Mouse (Mus musculus) heart, adult 8-10 months (tissue): Measurements from ENCODE around the gene Sectm1a. TPM values are rescaled to one million over a fixed set of nuclear protein-coding genes. Genes with fewer than 3 reads are reported as not detected.
"Not testable (repeated sequence)": the region's sequence is repeated elsewhere in the genome, so short reads cannot be mapped to it uniquely, and the experiment has no call there.

Experiments
- DNase-seq: peaks from one replicate; pipeline ENCODE4 v3.0.0; 2022; ENCODE audit warnings: low spot score
- total RNA-seq, 4 experiments: library from RNA; stranded (reverse); gene quantifications; 2 replicates each; pipeline ENCODE4 v1.2.4; 2022

The Sectm1a gene
- total RNA-seq, 4 experiments from 2014 or later, result not detected

- DNase-seq, result no peak
These were observed 33.1 kb downstream of the Sectm1a start for GRCm38 (mm10) chr11:121047826-121048399.

- DNase-seq, result no peak
These were observed 35.7 kb downstream of the Sectm1a start for GRCm38 (mm10) chr11:121045286-121045685.

GRCm38 (mm10) chr11:121043025-121043424, 38.0 kb downstream of the Sectm1a start:
- not testable (repeated sequence) for DNase-seq

DNA sequence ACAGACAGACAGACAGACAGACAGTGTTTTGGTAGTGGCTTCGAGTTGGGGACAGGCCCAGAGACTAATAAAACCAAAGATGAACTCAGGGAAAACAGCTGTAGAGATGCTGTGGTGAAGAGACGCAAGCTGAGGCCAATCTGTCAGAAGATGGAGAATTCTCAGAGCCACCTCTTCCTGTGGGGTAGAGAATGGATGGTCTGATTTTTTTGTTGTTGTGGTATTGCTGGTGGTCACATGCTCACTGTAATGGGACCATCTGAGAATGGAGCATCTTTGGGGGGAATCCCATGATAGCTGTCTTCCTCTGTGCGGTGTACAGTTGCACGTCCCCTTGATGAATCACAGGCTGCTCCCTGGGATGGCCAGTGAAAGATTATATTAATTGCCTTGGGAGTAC, 38.5 kb downstream of the Sectm1a start:
- DNase-seq, result no peak

DNA sequence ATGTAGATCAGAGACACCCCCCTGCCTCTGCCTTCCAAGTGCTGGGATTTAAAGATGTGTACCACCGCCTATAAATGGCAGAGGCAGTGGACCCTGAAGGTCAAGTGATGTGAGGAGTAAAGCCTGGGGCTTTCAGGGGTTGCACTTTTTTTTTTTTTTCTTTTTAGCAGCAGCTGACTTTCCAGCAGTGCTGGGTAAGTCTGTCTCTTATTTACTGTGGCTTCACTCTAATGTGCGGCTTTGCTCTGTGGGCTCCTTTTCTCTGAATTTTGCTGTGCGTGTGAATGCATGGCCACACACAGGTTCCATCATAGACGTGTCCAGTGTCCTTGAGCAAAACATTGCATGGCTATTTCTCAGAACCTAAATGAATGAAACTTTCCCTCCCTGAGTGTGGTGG, 39.4 kb downstream of the Sectm1a start:
- DNase-seq, result no peak

- peak; percentile 80 for DNase-seq
These were observed 39.8 kb downstream of the Sectm1a start for GRCm38 (mm10) chr11:121041212-121041611.

DNA sequence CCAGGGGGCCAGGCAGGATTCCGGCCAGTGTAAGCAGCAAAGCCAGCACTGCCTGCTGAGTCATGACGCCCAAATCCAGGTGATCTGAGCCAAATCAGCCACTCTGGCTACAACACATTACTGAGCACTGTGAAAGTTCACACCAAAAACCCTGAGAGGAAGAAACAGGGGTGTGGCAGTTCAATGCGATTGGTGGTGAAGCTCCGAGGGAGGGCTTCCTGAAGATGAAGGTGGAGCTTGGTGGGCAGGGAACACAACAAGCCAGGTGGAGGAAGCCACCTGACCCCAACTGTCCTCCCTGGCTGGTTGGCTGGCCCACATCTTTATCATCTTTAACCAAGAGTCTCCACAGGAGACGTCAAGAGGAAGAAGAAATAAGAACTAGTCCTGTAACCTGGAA, 41.7 kb downstream of the Sectm1a start, which contains the start of gene Cd7:
TSS of gene Cd7 (minus strand) at position 117 of the 400 bp plus-strand sequence.
- DNase-seq, result no peak

GRCm38 (mm10) chr11:121038366-121039240, 42.4 kb downstream of the Sectm1a start:
- no peak for DNase-seq

GRCm38 (mm10) chr11:121033118-121033517, 47.9 kb downstream of the Sectm1a start:
- DNase-seq, result no peak

DNA sequence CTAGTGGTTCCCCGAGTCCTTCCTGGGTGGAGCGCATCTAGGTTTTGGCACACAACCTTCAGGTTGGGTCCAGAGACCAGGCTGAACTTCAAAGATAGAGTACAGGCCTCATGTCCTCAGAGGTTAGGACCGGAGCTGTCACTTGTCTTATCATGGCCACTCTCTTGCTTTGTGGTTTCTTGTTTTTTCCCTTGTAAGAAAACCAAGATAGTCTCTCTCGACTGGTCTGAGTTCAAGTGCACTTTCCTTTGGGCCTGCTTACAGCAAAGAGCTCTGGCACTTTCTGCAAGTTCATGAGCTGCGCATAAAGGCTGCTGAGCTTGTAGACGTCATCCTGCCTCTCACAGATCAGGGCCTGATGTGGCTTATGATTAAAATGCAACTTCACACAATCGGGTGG, 53.8 kb downstream of the Sectm1a start:
- DNase-seq, result no peak

DNA sequence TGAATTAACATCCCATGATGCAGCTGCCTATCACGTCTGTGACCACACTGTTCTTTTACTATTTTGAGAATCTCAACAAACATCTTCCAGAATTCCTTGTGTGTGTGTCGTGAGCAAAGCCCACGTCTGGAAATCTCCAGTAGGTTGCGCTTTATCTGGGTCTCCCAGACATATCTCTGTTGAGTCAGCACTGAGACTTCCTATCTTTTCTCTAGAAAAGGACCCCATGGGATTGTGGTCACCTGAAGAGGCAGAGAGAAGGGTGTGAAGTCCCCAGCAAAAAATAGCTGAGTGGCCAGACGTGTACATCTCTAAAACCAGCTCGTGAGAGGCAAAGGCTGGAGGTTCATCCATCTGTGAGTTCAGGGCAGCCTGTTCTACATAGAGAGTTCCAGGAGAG, 56.9 kb downstream of the Sectm1a start:
- no peak for DNase-seq

DNA sequence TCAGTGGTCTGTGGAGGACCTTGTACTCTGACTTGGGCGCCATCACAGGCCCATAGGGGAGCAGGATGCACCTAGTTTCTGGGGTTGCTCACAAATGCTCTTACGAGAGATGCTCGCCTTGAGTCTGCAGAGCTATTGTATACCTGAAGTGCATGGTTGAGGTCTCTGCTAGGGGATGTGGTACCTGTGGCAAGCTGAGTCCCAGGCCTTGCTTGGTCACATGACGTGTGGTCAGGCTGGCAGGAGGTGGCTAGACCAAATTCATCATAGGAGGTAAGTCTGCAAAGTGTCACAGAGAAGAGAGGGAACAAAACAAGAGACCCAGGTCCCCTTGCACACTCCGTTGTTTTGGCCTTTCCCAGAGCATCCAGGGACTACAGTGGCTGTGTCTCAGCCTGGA, 61.5 kb downstream of the Sectm1a start:
- DNase-seq, result no peak

DNA sequence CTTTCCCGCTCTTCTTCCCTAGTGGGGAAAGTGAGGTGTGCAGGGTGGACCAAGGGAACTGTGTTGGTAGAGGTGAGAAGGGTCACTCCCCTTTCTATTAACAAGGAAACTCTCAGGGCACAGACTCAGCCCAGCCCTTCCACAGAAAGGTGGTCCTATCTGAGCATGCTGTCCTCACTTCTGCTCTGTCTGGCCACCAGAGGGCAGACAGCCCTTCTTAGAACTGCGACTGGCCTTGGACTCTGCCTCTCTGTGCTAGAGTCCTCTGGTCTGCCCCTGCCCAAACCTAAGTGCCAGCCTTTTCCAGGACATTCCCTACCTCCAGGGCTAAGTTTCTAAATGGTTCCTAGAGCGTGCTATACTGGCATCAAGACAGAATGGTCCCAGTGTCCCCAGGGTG, 63.3 kb downstream of the Sectm1a start:
- DNase-seq, result peak; percentile 60

Other genes with a start within 250 kb of the Sectm1a start
- 1 to 10 TPM in 2 of 4 experiments, under 1 TPM in 2; 0.72 to 1.7 (median 1.2) TPM for gene Ccdc57, start 148.3 kb downstream of the Sectm1a start, total RNA-seq
- 1 to 10 TPM; 1.0 to 3.7 (median 1.3) TPM for gene Slc16a3, start 132.7 kb downstream of the Sectm1a start, total RNA-seq
- gene Csnk1d, start 89.9 kb downstream of the Sectm1a start, total RNA-seq, result 10 to 100 TPM; 52.1 to 61.2 (median 56.3) TPM
- gene Cd7, start 41.8 kb downstream of the Sectm1a start, total RNA-seq, result under 1 TPM in 2 of 4 experiments, not detected in 2; 0.37 to 0.49 TPM
- gene Sectm1b, start 17.7 kb downstream of the Sectm1a start, total RNA-seq, result not detected
- not detected for gene Tex19.2, start 37.5 kb upstream of the Sectm1a start, total RNA-seq
- gene Tex19.1, start 64.9 kb upstream of the Sectm1a start, total RNA-seq, result not detected
- gene Uts2r, start 79.1 kb upstream of the Sectm1a start, total RNA-seq, result under 1 TPM; 0.35 to 0.83 (median 0.55) TPM
- gene Hexdc, start 123.2 kb upstream of the Sectm1a start, total RNA-seq, result 10 to 100 TPM in 1 of 4 experiments, 1 to 10 TPM in 3; 8.3 to 10.3 (median 8.8) TPM
- gene Ogfod3, start 123.5 kb upstream of the Sectm1a start, total RNA-seq, result 10 to 100 TPM; 14.6 to 18.5 (median 16.0) TPM
- 1 to 10 TPM; 6.7 to 8.1 (median 7.4) TPM for gene Cybc1, start 148.1 kb upstream of the Sectm1a start, total RNA-seq
- gene Narf, start 156.0 kb upstream of the Sectm1a start, total RNA-seq, result 100 to 1,000 TPM in 1 of 4 experiments, 10 to 100 TPM in 3; 81.7 to 123 (median 97.8) TPM
- gene Foxk2, start 178.8 kb upstream of the Sectm1a start, total RNA-seq, result 10 to 100 TPM; 16.2 to 23.1 (median 18.9) TPM